Mouse (Mus musculus): ENCODE results near the gene Sorl1. TPM values are rescaled to one million over a fixed set of nuclear protein-coding genes. Genes with fewer than 3 reads are reported as not detected.

Gene Sorl1
- total RNA-seq, 1 experiment from 2014 or later = 10.0 TPM

DNA sequence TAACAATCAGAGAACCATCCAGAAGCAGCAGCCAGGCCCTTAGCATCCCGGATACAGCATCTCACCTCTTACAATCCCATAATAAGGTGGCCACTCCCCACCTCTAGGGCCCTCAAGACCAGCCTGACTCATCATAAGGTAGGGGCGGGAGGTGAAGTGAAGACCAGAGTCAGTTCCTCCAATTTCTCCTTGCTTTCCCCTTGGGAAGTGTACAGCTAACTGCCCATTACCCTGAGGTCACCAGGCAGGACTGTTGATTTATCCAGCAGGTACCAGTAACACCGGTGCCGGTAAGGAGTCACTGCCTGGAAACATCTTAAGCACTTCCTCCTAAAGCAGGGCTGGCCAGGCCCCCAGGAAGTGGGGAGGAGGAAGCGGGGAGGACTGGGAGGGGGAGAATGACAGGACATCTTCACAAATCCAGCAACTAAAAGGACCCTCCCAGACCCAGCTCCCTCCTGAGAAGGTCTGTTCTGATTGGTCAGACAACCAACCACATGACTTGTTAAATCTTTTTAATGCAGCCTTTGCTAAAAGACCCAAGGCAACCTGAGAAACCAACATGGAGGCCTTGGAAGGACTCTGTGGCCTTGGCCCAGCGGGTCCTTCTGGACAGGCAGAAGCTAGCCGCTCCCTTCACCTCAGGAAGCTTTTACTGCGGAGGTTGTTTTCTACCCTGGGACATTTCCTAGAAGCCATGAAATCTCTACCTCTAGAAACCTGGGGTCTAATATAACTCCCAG lies 26.2 kb downstream of the Sorl1 start:
- ATAC-seq (replicated peaks; ENCODE audit: low read depth, poor library complexity, severe bottlenecking) = no peak

DNA sequence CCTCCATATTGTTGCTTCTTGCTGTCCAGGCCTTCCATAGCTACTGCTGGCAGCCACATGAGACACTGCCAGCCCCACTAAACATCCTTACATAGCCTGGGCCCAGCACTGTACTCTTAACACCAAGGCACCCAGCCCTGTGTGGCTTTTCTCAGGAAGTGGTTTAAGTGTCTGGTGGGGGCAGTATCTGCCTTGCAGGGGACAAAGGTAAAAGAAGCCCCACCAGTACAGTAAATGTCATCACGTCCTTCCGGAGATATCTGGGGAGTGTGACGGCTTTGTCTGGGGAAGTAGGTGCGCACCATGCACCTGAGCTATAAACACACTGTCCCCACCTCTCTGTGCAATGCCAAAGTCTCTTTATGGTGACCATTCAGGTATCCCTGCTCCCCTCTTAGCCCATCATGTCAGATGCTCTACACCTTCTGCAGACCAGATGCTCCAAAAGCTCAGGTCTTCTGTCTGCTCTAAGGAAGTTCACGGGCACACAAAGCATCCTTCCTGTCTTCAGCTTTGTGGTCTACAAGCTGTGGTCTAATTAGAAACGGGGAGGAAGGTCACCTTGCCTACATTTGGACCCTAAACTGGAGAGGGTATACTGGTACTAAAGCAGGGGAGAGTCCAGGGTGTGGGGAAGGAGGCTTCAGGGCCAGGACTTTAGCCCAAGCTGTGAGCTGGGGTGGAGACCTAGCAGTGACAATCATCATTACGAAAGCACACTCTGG lies 26.9 kb downstream of the Sorl1 start:
- ATAC-seq (replicated peaks; ENCODE audit: low read depth, poor library complexity, severe bottlenecking) = peak; percentile 48

DNA sequence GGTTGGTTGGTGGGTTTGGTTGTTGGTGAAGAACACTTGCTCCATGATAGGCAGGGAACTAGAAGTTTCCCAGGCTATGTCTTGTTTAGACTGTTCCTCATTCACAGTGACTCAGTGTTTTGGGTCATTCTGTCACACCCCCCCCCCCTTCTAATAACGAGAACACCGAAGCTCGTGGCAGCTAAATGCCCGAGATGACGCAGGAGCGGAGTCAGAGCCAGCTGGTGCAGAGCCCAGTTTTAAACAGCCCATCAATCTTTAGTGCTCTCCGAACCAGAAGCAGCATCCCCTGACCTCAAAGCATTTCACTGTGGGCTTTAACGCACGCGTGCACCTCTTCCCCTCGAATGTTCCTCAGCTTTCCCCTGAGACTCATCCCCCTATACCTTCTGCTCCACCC lies 29.3 kb downstream of the Sorl1 start:
- ATAC-seq (replicated peaks; ENCODE audit: low read depth, poor library complexity, severe bottlenecking) = peak; percentile 76

DNA sequence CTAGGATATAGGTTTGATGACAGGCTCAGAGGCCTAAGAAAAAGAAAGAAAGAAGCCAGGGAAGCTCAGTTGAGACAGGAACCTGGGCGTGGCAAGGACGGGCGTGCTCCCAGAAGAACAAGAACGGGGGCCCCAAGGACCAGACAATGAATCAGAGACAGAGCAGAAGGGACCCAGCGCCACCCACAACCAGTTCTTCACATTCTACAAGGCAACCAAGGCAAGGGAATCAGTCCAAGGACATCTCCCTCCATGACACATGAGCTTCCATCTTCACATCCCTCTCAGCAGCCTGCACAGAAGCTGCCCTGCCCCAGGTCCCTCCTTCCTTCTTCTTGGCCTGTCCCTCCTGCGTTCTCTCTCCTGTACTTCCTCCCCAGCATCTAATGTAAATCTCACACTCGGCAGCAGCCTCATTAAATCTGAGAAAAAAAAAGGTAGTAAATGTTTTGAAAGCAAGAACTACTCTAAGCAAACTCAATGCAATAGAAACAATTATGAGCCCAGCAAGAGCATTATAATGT lies 30.0 kb downstream of the Sorl1 start:
- ATAC-seq (replicated peaks; ENCODE audit: low read depth, poor library complexity, severe bottlenecking) = no peak

DNA sequence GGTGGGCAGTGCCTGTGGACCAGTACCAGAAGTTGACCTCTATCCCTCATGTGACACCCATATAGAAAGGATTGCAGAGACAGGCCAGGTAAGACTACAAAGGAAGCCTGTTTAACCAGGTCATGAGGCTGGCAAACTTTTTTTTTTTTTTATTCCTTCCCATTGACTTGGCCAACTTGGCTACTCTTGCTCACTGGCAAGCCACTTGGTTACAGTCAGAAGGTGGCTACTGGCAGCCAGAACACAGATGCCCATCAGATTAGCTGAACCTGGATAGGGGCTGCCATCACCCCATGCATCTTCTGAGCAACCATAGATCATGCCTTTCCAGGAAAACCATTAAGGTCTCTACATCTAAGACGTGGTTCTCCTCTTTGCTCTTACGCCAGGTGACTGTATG lies 31.3 kb downstream of the Sorl1 start:
- no peak for ATAC-seq (replicated peaks; ENCODE audit: low read depth, poor library complexity, severe bottlenecking)

DNA sequence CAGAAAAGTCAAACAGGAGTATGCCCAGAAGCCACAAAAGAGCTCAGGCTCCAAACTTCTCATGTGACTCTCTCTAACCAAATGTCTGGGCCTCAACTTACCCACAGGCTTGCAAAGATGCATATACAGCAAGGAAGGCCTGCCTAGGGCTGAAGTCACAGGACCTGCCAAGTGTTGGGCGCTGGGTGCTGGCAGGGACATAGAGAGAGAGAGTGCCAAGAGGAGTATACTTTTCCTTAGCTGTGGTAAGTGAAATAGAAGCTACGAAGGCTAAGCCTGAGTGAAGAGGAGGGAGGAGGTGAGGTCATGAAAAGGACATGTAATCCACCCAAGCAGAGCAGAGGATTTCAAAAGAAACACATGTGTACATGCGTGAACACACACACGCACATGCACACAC lies 32.5 kb downstream of the Sorl1 start:
- no peak for ATAC-seq (replicated peaks; ENCODE audit: low read depth, poor library complexity, severe bottlenecking)

DNA sequence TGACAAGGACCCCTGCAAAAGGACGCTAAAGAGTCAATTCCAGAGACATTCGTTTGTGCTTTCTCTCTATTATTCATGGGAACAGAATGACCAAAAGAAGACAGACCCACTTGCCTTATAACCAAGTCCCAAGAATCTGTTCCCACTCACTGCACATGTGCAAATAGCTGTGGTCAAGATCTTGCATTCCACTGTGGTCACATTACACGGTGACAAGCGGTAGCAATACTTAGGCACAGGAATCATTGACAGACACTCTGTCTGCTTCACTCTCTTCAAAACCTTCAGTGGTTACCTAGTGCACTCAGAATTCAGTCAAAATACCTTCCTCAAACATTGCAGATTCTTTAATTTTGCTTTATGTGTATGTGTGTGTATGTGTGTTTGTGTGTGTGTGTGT lies 36.2 kb downstream of the Sorl1 start:
- no peak for ATAC-seq (replicated peaks; ENCODE audit: low read depth, poor library complexity, severe bottlenecking)

DNA sequence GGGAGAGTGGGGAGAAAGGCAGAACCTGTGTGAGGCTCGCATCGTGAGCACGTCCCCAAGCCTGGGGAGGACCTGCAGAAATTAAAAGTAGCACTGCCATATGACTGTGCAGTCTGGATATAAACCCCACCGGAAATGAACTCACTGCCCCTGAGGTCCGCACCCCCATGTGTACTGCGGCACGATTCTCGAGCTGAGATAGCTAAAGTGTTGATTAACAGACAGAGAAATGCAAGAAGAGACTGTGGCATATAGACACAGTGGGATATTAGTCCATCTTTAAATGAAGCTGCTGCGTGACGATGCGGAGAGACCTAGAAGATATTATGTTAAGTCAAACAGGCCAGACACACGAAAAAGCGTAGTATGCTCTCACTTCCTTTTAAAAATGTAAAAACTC lies 38.1 kb downstream of the Sorl1 start:
- no peak for ATAC-seq (replicated peaks; ENCODE audit: low read depth, poor library complexity, severe bottlenecking)

DNA sequence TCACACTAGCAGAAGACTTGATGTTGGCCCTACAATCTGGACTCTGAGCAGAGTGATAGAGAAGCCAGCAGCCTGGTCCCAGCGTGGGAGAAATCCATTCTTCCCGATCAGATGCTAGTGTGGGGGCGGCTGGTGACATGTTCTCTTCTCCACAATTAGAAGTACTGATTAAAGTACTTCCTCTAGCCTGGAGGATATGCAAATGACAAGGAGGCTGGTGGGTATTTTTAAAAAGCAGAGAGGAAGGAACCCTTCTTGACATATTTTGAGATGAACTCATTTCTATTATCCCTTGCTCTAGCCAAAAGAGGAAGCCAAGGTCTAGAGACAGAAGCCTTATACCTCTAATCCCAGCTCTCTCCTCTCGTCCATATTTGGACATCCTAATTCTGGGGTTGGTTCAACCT lies 40.4 kb downstream of the Sorl1 start:
- peak; percentile 52; the same call in 1 of the 2 replicates for ATAC-seq (replicated peaks; ENCODE audit: low read depth, poor library complexity, severe bottlenecking)

DNA sequence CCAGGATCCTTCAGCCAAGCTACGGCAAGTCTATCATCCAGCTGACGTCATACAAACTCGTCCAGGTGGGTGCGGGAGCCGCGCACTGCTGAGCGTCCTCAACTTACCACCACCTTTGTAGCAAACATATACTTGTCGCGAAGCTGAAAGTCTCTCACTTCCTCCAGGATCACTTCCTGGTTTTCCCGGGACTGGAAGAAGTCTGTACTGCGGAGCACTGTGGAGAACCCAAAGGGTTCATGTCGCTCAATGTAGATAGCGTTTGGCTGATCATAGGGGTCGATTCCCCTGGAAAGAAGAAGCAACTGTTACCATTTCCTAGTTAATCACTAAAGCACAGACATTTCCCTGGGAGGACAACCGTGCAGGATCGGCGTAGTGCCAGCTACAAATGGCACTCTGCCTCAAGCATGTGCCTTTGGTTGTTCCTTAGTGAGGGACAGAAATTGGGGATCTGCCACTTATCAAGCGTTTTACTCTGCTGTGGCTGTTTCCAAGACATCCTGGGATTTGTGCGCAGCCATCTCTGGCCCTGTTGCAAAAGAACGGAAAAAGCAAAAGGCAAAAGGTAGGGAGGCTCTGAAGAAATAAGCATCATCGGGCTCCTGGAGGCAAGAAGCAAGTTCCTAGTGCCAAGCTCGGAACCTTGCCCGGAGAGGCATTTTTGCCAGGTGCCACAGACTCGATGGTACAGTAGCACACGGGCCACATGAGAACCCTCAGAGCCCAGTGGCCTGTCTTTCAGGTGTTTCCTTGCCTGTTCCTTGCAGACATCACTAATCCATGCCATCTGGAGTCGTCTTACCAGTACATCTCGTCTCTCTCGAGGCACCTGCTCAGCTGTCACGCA lies 42.2 kb downstream of the Sorl1 start:
- no peak for ATAC-seq (replicated peaks; ENCODE audit: low read depth, poor library complexity, severe bottlenecking)

DNA sequence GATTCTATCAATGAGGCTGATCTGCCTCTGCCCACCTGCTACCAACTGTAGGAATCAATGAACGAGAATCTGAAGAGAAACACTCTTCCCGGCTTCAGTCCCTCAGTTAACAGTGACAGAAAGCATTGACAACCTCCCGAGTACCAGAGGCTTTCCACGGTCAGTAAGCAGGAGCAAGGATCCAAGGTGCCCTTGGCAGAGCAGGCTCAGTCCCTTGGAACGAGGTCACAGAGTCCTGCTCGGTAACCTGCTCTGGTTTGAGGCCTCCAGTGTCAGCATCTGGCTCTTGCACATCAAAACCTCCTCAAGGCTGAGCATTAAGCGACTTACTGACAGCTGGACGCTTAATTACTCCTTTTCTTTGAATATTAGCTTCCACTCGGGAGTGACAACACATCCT lies 43.4 kb downstream of the Sorl1 start:
- ATAC-seq (replicated peaks; ENCODE audit: low read depth, poor library complexity, severe bottlenecking) = no peak

DNA sequence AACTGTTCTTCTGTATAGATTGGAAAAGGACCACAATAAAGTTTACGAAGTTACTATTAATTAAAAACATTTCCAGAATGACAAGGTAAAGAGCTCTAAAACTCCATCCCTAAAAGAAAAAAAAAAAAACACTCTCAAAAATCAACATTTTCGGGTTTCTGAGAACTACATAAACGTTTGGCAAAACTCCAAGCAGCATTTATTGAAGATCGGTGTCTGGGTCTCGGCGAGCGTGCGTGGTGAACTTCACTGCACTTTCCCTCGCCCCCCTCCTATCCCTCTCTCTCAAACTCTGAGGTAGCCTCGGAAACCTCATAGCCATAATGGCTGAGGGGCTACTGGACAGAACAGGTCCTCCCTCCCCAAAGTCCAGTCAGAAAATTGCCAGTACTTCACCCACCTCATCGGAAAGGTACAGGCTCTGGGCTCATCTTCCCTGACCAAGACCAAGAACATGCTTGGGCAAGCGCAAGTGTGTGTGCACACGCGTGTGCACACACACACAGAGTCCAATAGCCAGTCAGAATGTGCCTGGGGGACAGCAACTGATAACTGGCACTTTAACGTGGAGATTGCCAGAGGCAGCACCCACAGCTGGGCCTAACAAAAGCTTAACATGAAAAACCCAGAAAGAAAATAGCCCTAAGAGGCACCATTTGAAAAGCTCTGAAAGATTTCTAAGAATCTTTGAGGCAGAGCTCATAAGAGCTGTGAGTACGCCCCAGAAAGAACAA lies 46.8 kb downstream of the Sorl1 start:
- no peak for ATAC-seq (replicated peaks; ENCODE audit: low read depth, poor library complexity, severe bottlenecking)

DNA sequence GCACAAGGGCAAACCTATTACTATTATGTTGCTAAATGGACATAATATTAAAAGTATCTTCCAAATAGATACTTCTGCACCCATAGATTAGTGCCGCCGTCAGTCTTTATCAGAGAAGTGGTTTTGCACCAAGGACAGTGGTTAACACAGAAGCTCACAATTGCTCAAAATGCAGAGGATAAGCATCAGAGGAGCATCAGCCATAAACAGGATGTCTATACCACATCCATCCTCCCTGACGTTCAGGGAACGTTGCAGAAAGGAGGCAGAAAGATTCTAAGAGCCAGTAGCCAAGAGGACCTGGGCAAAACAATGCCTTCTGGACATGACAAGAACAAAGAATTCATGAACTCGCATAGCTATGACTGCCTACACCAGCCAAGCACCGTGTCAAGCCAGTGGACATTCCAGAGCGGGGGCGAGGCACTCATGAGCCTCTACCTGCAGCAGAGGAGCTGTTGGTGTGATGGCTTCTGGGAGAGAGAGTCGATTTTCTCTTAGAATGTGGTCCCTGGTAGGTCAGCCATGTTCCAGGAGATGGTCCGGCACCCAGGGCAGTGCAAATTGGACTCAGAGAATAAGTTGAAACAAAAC lies 47.7 kb downstream of the Sorl1 start:
- ATAC-seq (replicated peaks; ENCODE audit: low read depth, poor library complexity, severe bottlenecking) = no peak

DNA sequence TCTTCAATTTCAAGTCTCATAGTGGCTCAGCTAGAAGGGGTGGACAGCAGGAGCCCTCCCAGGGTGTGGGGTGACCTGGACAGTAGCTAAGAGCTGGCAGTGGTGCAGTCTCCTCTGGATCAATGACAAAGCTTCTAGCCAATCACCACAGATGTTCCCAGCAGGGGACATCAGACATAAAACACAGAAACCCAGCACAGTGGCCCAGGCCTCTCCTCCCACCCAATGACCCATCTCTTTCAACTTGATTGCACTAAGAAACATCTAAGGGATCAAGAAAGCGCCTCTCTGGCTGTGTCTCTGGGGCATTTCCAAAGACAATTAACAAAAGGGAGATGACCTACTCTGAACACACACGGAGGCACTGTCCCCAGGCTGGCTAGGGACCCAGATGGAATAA lies 48.9 kb downstream of the Sorl1 start:
- no peak for ATAC-seq (replicated peaks; ENCODE audit: low read depth, poor library complexity, severe bottlenecking)

DNA sequence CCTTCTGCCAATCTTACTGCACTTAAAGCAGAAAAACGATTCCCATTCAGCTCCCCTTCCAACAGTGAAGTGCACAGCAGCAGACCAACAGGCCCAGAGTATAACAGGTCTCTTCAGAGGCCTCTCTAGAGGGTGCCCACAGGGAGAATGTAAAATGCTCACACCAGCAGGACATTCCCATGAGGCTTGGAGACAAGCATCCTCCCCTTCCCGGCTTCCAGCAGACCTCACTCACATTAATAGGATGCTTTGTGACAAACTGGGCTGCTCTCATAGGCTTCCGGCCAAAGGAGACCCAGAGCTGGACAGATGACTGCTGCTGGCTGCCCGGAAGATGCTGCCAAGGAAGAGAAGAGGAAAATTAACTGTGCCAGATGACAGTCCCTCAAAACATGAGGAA lies 52.1 kb downstream of the Sorl1 start:
- ATAC-seq (replicated peaks; ENCODE audit: low read depth, poor library complexity, severe bottlenecking) = no peak

DNA sequence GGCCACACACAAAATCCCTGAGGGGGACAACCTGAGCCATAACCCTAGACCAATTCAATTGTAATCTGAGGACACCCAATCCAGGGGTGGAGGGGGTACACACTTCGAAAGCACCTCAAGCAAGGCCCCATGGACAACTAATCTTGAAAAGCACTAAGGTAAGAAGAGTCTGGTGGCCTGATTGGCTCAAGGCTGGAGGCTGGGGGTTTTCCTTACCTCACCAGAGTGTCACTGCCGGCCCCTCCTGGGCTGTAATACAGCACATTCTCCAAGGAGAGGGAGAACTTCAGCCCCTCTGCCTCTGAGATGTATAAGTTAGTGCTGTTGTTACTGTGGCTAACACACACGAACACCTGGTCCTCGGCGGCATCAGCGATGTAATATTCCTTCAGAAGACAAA lies 53.2 kb downstream of the Sorl1 start:
- no peak for ATAC-seq (replicated peaks; ENCODE audit: low read depth, poor library complexity, severe bottlenecking)

DNA sequence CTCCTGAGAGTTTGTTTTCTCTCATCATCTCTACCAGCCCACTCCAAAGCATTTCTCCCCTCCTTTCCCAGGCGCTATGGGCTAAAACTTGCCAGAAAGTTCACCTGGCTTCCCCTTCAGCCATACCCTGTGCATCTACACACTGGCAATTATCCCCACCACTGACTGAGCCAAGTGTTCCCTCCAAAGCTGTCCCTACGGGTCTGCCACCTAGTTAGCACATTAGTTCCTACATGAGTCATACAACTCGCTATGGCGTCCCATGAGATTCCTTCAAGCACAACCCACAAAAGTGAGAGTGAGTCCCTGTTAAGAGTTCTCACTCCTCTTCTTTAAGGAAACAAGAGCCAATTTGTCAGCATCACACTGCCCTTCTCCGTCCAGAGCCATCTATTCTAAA lies 54.6 kb downstream of the Sorl1 start:
- no peak for ATAC-seq (replicated peaks; ENCODE audit: low read depth, poor library complexity, severe bottlenecking)

DNA sequence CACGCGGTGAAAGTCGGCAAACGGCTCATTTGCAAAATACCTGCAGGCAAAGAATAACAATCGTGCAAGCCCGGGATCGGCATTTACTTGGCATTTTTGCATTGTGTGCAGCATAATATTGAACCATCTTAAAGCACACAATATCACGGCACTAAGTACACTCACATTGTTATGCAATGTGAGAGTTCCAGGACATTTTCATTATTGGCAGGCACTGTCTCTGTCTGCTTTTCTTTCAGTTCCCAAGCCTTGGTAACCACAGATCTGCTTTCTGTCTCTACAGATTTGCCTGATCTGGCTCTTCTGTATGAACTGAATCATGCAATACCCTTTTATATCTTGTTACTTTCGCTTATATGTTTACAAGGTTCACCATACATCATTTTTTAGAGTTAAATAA lies 56.1 kb downstream of the Sorl1 start:
- no peak for ATAC-seq (replicated peaks; ENCODE audit: low read depth, poor library complexity, severe bottlenecking)

DNA sequence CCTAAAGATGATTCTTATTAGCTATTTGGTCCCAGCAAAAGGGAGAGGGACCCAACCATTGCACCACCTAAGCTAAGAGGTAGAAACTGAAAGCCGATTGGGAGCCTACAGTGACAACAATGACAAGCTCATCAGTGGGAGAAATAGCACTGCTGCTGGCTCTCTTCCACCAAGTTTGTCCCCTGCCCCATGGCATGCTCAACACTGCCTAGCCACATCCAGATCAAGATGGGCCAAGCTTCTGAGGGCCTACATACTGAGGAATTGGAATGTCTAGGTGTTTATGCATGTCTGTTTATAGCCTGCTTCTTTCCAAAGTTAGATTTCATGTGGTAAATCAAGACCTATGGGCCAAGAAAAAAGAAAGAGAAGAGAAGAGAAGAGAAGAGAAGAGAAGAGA lies 58.3 kb downstream of the Sorl1 start:
- ATAC-seq (replicated peaks; ENCODE audit: low read depth, poor library complexity, severe bottlenecking) = no peak

DNA sequence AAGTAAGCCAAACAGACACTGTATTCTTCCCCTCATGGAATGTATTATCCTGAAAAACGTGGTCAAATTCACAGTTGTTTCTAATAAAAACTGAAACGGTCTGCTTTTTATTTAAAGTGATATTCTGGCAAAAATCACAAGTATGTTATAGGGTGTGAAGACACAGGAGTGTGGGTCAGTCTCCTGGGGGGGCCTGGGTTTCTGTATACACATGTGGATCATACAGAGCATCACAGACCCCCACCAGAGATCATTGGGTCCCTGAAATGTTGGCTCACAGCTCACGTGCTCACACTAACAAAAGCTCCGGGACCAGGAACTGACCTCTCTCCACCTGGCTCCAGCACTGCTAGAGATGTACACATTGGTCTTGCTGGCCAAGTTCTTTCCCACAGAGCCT lies 60.7 kb downstream of the Sorl1 start:
- ATAC-seq (replicated peaks; ENCODE audit: low read depth, poor library complexity, severe bottlenecking) = no peak
